Mouse (Mus musculus): Measurements from ENCODE around the gene Cyp27a1.

DNA sequence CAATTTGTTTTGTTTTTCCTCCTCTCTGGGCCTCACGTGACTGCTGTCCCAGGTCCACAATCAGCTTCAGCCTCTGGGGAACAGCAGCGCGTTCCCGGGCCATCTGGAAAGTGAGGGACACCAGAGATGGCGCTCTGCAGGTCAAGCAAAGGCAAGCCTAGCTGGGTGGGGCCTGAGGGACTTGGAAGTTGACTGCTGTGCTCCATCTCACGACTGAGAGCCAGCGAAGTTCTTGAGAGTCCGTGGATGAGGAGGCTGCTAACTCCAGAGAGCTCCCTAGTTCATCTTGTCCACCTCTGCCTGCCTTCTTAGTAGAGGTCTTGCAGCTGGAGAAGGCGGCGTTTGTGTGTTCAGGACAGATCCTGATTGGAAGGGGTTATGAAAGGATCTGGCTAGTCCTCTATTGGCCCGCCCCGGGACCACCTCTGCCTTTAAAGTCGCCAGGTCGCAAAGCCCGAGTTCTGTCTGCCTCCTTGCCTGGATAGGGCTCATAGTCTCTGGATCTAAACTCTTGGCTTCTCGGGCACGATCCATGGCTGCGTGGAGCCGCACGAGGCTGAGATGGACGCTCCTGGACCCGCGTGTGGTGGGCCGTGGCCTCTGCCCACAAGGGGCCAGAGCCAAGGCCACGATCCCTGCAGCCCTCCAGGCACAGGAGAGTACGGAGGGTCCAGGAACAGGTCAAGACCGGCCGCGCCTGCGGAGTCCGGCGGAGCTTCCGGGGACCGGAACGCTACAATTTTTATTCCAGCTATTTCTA lies at the start of gene Cyp27a1:
- TF ChIP-seq HCFC1 (IDR thresholded peaks at IDR 0.05; ENCODE audit: borderline replicate concordance, insufficient read depth, low read length) (no peak), ZNF384 (IDR thresholded peaks at IDR 0.05; ENCODE audit: low read depth, low read length) (no peak), ZC3H11A (IDR thresholded peaks at IDR 0.05; ENCODE audit: borderline replicate concordance, low read depth, low read length) (no peak)

Data from ES-E14 (cell line).